Mouse (Mus musculus) adrenal gland, postnatal 36 days (tissue): ENCODE results near the gene Angptl8. TPM values are rescaled to one million over a fixed set of nuclear protein-coding genes. Genes with fewer than 3 reads are reported as not detected.

ENCODE experiments used
- DNase-seq, 2 experiments: peaks; one replicate each; pipeline ENCODE4 v3.0.0; 2021; ENCODE audit warnings: mixed read lengths in 1 of 2
- total RNA-seq, 2 experiments: library from RNA; stranded (reverse); gene quantifications; 2 replicates each; pipeline ENCODE4 v1.2.3; 2021

The Angptl8 gene
- total RNA-seq, 2 experiments from 2014 or later = 7.5 to 8.7 TPM

- DNase-seq = no peak
Observed at GRCm38 (mm10) chr9:21816716-21817305, 18.5 kb upstream of the Angptl8 start.

GRCm38 (mm10) chr9:21818125-21818524 is 17.2 kb upstream of the Angptl8 start:
- no peak for DNase-seq

- no peak for DNase-seq
Observed at GRCm38 (mm10) chr9:21818561-21818960, 16.7 kb upstream of the Angptl8 start.

- no peak for DNase-seq
Observed at GRCm38 (mm10) chr9:21819181-21819729, 16.1 kb upstream of the Angptl8 start.

GRCm38 (mm10) chr9:21820183-21820582 is 15.1 kb upstream of the Angptl8 start:
- no peak for DNase-seq

- DNase-seq = no peak
Observed at GRCm38 (mm10) chr9:21822686-21823085, 12.6 kb upstream of the Angptl8 start.

GRCm38 (mm10) chr9:21823957-21824356 is 11.4 kb upstream of the Angptl8 start:
- no peak for DNase-seq

- no peak for DNase-seq
Observed at GRCm38 (mm10) chr9:21824366-21824765, 10.9 kb upstream of the Angptl8 start.

GRCm38 (mm10) chr9:21829834-21830460 is 5.4 kb upstream of the Angptl8 start:
- no peak for DNase-seq

- no peak for DNase-seq
Observed at GRCm38 (mm10) chr9:21830461-21830850, 4.9 kb upstream of the Angptl8 start.

- peak; percentile 58 to 79 for DNase-seq
Observed at GRCm38 (mm10) chr9:21830936-21831335, 4.4 kb upstream of the Angptl8 start.

GRCm38 (mm10) chr9:21831558-21832240 is 3.6 kb upstream of the Angptl8 start:
- peak in 1 of 2 experiments; percentile 62 for DNase-seq

GRCm38 (mm10) chr9:21837690-21838089 is 2.4 kb downstream of the Angptl8 start:
- DNase-seq = no peak

- peak; percentile 49 to 61 for DNase-seq
Observed at GRCm38 (mm10) chr9:21840115-21840787, 4.9 kb downstream of the Angptl8 start.

GRCm38 (mm10) chr9:21841340-21841739 is 6.0 kb downstream of the Angptl8 start:
- no peak for DNase-seq

- peak in 1 of 2 experiments; percentile 42 for DNase-seq
Observed at GRCm38 (mm10) chr9:21842391-21842790, 7.1 kb downstream of the Angptl8 start.

- no peak for DNase-seq
Observed at GRCm38 (mm10) chr9:21843086-21843485, 7.8 kb downstream of the Angptl8 start.

- DNase-seq = no peak
Observed at GRCm38 (mm10) chr9:21845381-21846080, 10.2 kb downstream of the Angptl8 start.

- peak; percentile 55 to 74 for DNase-seq
Observed at GRCm38 (mm10) chr9:21846755-21847341, 11.5 kb downstream of the Angptl8 start.

GRCm38 (mm10) chr9:21847425-21847824 is 12.1 kb downstream of the Angptl8 start:
- no peak for DNase-seq

GRCm38 (mm10) chr9:21847926-21848325 is 12.6 kb downstream of the Angptl8 start:
- no peak for DNase-seq
